Mouse (Mus musculus): ENCODE measurements around the gene Gm10718. TPM values are rescaled to one million over a fixed set of nuclear protein-coding genes. Genes with fewer than 3 reads are reported as not detected.
"Not testable (repeated sequence)": the region's sequence is repeated elsewhere in the genome, so short reads cannot be mapped to it uniquely, and the experiment has no call there.

The Gm10718 gene
- total RNA-seq, 2 experiments from 2014 or later = 2.9 to 3.4 TPM

GRCm38 (mm10) chr9:3024912-3025467 lies 1.6 kb downstream of the Gm10718 start, which contains the start of gene Gm10717:
Gene Gm10717, plus strand, starts transcription at chr9:3025417.
- DNase-seq (ENCODE audit: low spot score in 2 of 2) = not testable (repeated sequence)

- peak; percentile 62 to 86 for DNase-seq (ENCODE audit: low spot score in 2 of 2)
These were observed 2.3 kb downstream of the Gm10718 start for GRCm38 (mm10) chr9:3025653-3026052.

GRCm38 (mm10) chr9:3026136-3026535 lies 2.8 kb downstream of the Gm10718 start:
- peak in 1 of 2 experiments; percentile 4 for DNase-seq (ENCODE audit: low spot score in 2 of 2)

GRCm38 (mm10) chr9:3026741-3027140 lies 3.4 kb downstream of the Gm10718 start:
- DNase-seq (ENCODE audit: low spot score in 2 of 2) = peak in 1 of 2 experiments; percentile 11

GRCm38 (mm10) chr9:3027200-3027599 lies 3.9 kb downstream of the Gm10718 start:
- DNase-seq (ENCODE audit: low spot score in 2 of 2) = not testable (repeated sequence)

- peak in 1 of 2 experiments; percentile 33 for DNase-seq (ENCODE audit: low spot score in 2 of 2)
These were observed 6.1 kb downstream of the Gm10718 start for GRCm38 (mm10) chr9:3029276-3030000.

- DNase-seq (ENCODE audit: low spot score in 2 of 2) = not testable (repeated sequence)
These were observed 7.5 kb downstream of the Gm10718 start for GRCm38 (mm10) chr9:3030677-3031318.

GRCm38 (mm10) chr9:3034299-3034698 lies 11.0 kb downstream of the Gm10718 start, which contains the start of gene Gm17535:
Gene Gm17535, plus strand, starts transcription at chr9:3034599.
- not testable (repeated sequence) for DNase-seq (ENCODE audit: low spot score in 2 of 2)

- not testable (repeated sequence) for DNase-seq (ENCODE audit: low spot score in 2 of 2)
These were observed 13.2 kb downstream of the Gm10718 start, which contains the start of gene Gm10715 for GRCm38 (mm10) chr9:3036577-3036976. Gene Gm10715, plus strand, starts transcription at chr9:3036877.

GRCm38 (mm10) chr9:3038161-3038560 lies 14.8 kb downstream of the Gm10718 start:
- not testable (repeated sequence) for DNase-seq (ENCODE audit: low spot score in 2 of 2)

Small RNAs within 50 kb of the gene (microRNA-seq; reads per million reads assigned to microRNA genes)
- gene Mir101c = not detected

Other genes starting within 250 kb of the Gm10718 start
- gene Gm10722, start 22.6 kb upstream of the Gm10718 start, total RNA-seq (2021) = not detected
- gene Gm11168, start 20.2 kb upstream of the Gm10718 start, total RNA-seq (2021) = under 1 TPM in 1 of 2 experiments, not detected in 1; 0.48 TPM
- gene Gm10721, start 10.4 kb upstream of the Gm10718 start, total RNA-seq (2021) = 1 to 10 TPM; 1.2 to 1.5 TPM
- not detected for gene Gm10720, start 7.9 kb upstream of the Gm10718 start, total RNA-seq (2021)
- gene Gm10719, start 6.1 kb upstream of the Gm10718 start, total RNA-seq (2021) = 1 to 10 TPM; 1.7 to 2.3 TPM
- 1 to 10 TPM; 1.2 to 2.0 TPM for gene Gm10717, start 1.9 kb downstream of the Gm10718 start, total RNA-seq (2021)
- gene Gm17535, start 11.1 kb downstream of the Gm10718 start, total RNA-seq (2021) = not detected
- gene Gm10715, start 13.3 kb downstream of the Gm10718 start, total RNA-seq (2021) = not detected

Measured in adrenal gland, postnatal 4 days (tissue).